Mouse (Mus musculus) lung, embryonic 16.5 days (tissue): ENCODE data around the gene Mcrip2. TPM values are rescaled to one million over a fixed set of nuclear protein-coding genes. Genes with fewer than 3 reads are reported as not detected.

Experiments
- ATAC-seq: fragments of 200-750 bp; cut with Nextera tagmentation; 2 replicates; pipeline ENCODE4 v1.8.0; 2017; ENCODE audit warnings: low read depth, mild to moderate bottlenecking, moderate library complexity
- H3K27ac ChIP-seq: fragments of 300-500 bp; sonication (generic); 2 replicates; pipeline ENCODE4 v1.5.1; 2014; ENCODE audit warnings: mild to moderate bottlenecking, control low read depth, low read length
- H3K27me3 ChIP-seq: fragments of 300-500 bp; sonication (generic); 2 replicates; pipeline ENCODE4 v1.6.1; 2014; ENCODE audit warnings: low read depth, low read length, mixed read lengths; ENCODE audit not compliant: control insufficient read depth, insufficient read depth
- H3K36me3 ChIP-seq: fragments of 300-500 bp; sonication (generic); 2 replicates; pipeline ENCODE4 v1.6.1; 2014; ENCODE audit warnings: low read length; ENCODE audit not compliant: control insufficient read depth, insufficient read depth
- H3K4me1 ChIP-seq: fragments of 300-500 bp; sonication (generic); replicated peaks from 2 replicates; pipeline ENCODE4 v1.6.1; 2014; ENCODE audit warnings: low read length, mixed read lengths; ENCODE audit not compliant: control insufficient read depth, insufficient read depth
- H3K4me2 ChIP-seq: fragments of 300-500 bp; sonication (generic); 2 replicates; pipeline ENCODE4 v1.6.1; 2014; ENCODE audit warnings: low read depth, low read length, control low read depth
- H3K4me3 ChIP-seq: fragments of 300-500 bp; sonication (generic); 2 replicates; pipeline ENCODE4 v1.5.1; 2014; ENCODE audit warnings: mild to moderate bottlenecking, low read length, control low read depth
- H3K9ac ChIP-seq: fragments of 300-500 bp; sonication (generic); 2 replicates; pipeline ENCODE4 v1.6.1; 2014; ENCODE audit warnings: low read length, control low read depth
- H3K9me3 ChIP-seq: fragments of 300-500 bp; sonication (generic); 2 replicates; pipeline ENCODE4 v1.6.1; 2016; ENCODE audit warnings: low read length; ENCODE audit not compliant: control insufficient read depth
- WGBS: fragments of 180-500 bp; shearing (Covaris S2); extraction: QIAGEN DNeasy Blood & Tissue Kit; methylation state at CpG from one replicate; pipeline ENCODE4 v1.1.7; 2014; 5-methylcytosine and 5-hydroxymethylcytosine counted together
- polyA plus RNA-seq: library from polyadenylated mRNA; unstranded; fragments of >200 nt; fragmentation: Nextera tagmentation; extraction: Ambion mirVana; gene quantifications from 2 replicates; pipeline ENCODE4 v1.2.1, GENCODE M21; 2015

Gene Mcrip2
- polyA plus RNA-seq, 1 experiment from 2014 or later: 21.6 TPM

DNA sequence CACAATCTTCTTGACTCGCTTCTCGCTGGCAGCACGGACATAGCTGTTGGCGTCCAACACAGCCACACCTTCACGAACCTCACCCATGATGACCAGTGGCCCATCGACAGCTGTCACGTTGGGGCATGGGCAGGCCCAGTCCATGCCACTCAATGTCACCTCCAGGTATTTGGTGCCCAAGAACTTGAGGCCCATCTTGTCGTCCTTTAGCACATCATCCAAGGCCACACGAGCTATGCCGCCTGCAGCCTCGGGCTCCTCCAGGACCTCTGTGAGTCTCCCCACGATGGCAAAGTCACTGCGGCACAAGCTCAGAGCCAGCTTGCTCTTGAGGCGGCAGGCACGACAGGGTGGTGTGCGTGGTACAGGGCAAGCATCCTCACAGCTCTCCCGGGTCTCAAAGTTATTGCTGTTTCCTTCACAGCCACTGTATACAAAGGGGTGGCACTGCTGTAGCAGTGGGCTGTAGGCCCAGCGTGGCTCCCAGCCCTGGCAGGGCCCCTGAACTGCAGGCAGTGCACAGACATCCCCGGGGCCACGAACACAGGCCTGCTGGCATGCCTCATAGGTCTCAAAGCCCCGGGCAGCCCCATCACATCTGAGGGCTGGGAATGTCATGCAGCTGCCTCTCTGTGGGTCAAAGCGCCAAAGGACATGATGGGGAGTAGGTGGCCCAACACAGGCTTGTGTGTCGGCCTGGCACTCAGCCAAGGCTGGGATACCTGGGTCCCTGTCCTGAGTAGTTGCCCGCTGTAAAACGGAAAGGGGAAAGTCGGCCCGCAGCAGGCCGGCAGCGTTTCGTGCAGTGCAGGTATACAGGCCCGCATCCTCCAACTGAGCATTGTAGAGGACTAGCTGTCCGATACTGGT is 9.4 kb upstream of the Mcrip2 start:
- Histone ChIP-seq H3K9me3 (no peaks in the 10 kb centered on the region), H3K27ac (no peak overlapping the region), H3K27me3 (no peaks in the 10 kb centered on the region), H3K4me2 (no peak overlapping the region), H3K36me3 (peaks cover 9% of the 10 kb centered on the region; the same call in 1 of the 2 replicates), H3K9ac (no peak overlapping the region), H3K4me3 (no peak overlapping the region), H3K4me1 (peaks cover 19% of the 10 kb centered on the region)
- WGBS: 92% methylated on average over 32 of the region's 32 CpGs
- ATAC-seq: no peak

DNA sequence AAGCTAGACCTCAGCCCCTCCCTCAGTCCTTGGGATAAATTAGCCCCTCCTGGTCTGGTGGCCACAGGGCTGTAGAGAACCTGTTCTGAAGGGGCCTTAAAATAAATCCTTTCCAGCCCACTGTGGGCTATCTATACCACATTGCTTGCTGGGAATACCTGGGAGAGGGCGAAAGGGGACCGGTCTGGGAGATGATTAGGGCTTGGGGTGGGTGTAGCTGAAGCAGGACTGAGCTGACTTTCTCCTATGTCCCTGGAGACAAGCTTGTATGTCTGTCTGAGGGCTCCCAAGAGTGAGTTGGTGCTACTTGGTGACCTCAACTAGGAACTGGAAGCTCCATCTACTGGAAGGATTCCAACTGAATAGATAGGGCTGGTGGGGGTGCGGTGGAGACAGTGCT is 8.5 kb upstream of the Mcrip2 start:
- Histone ChIP-seq H3K27ac (no peak overlapping the region), H3K4me3 (no peak overlapping the region), H3K9ac (no peak overlapping the region), H3K4me2 (no peak overlapping the region), H3K4me1 (peaks cover 19% of the 10 kb centered on the region), H3K36me3 (peaks cover 2% of the 10 kb centered on the region; the same call in 1 of the 2 replicates), H3K9me3 (no peaks in the 10 kb centered on the region), H3K27me3 (no peaks in the 10 kb centered on the region)
- WGBS: 85% methylated on average over 3 of the region's 3 CpGs
- no peak for ATAC-seq

DNA sequence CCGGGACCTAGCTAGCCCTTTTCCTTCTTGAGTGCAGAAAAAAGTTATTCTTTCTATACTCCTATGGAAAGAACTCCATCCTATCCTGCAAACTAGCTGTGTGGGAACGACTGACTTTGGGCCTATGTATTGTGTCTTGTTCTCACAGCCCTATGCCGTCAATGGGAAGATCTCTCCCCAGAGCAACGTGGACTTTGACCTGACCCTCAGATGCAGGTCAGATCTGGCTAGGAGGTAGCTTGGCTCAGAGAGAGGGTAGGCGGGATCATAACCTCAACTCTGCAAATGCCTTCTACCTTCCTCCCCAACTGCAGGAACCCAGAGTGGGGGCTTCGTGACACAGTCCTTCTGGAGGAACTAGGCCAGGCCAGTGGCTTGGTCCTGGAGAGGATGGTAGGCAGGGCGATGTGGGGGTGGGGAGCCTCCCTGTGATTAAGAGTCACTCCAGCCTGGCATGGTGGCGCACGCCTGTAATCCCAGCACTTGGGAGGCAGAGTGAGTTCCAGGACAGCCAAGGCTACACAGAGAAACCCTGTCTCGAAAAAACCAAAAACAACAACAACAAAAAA is 7.9 kb upstream of the Mcrip2 start:
- peaks cover 19% of the 10 kb centered on the region for H3K4me1 ChIP-seq
- peak overlapping the region; percentile 85 for H3K9ac ChIP-seq
- peak overlapping the region; percentile 91 for H3K4me2 ChIP-seq
- H3K27me3 ChIP-seq: no peaks in the 10 kb centered on the region
- H3K4me3 ChIP-seq: peak overlapping the region; percentile 87
- no peaks in the 10 kb centered on the region for H3K9me3 ChIP-seq
- no peak overlapping the region for H3K27ac ChIP-seq
- peaks cover 2% of the 10 kb centered on the region; the same call in 1 of the 2 replicates for H3K36me3 ChIP-seq
- 56% methylated on average over 10 of the region's 10 CpGs for WGBS
- no peak for ATAC-seq

DNA sequence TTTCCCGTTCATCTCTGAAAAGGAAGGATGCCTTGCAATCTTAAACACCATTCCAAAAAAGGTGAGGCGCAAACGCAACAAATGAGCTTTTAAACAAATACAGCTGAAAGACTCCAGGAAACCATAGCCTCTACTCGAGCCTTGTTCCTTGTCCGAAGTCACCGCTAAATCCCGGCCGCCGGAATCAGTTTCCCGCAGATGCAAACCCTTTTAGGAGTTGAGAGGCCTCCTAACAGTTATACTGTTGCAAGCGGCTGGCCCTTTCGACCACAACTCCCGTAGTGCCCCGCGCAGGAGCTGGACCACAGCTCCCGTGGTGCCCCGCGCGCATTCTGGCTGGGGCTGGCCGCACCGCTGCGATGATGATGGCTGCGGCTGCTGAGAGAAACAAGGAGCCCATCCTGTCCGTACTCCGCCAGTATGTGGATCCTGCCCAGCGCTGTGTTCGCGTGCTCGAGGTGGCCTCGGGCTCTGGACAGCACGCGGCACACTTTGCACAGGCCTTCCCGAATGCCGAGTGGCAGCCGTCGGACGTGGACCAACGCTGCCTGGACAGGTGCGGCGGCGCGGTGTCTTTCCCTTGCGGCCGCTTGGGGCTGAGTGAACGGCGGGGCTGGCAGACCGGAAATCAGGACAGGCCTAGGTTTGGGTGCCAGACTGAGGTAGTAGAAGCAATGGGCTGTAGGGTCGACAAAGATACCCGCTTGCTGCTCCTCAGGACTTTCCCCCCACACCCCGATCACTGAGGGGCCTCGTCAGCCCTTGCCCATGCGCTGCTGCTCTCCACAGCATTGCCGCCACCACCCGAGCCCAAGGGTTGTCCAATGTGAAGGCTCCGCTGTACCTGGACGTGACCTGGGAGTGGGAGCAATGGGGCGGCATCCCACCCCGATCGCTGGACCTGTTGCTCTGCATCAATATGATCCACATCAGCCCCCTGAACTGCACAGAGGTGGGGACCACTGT is 6.9 kb upstream of the Mcrip2 start:
- Histone ChIP-seq H3K4me3 (peak overlapping the region; percentile 87), H3K4me2 (peak overlapping the region; percentile 91), H3K9ac (peak overlapping the region; percentile 85), H3K27me3 (no peaks in the 10 kb centered on the region), H3K27ac (peak overlapping the region; percentile 92), H3K36me3 (peaks cover 2% of the 10 kb centered on the region; the same call in 1 of the 2 replicates), H3K9me3 (no peaks in the 10 kb centered on the region), H3K4me1 (peaks cover 19% of the 10 kb centered on the region)
- WGBS: under 1% methylated on average over 59 of the region's 59 CpGs
- ATAC-seq: peak; percentile 95

DNA sequence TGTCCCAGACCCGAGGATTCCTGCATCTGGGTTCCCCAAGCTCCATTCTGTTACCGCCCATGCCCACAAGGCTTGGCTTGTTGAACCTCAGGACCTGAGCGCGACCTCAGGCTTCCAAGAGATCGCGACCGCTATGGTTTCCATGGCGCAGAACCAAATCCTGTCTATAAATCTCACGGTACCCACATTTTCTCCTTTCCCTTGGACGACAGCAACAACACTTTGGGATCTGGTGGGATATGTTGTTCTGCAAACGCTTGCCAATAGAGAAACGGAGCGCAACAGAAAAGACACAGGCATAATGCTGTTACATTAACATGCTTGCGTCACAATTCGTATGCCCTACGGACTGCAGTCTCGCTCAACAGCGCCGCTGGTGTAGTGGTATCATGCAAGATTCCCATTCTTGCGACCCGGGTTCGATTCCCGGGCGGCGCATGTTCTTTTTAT is 6.2 kb upstream of the Mcrip2 start, which contains the start of gene Mettl26:
Gene Mettl26 (plus strand): TSS at position 354 of the 450 bp plus-strand sequence.
- ATAC-seq: peak; percentile 85
- H3K9me3 ChIP-seq: no peaks in the 10 kb centered on the region
- H3K27ac ChIP-seq: peak within 1 kb of the TSS; percentile 92
- peaks cover 2% of the 10 kb centered on the region; the same call in 1 of the 2 replicates for H3K36me3 ChIP-seq
- H3K9ac ChIP-seq: peak within 1 kb of the TSS; percentile 85
- H3K4me3 ChIP-seq: peak within 1 kb of the TSS; percentile 87
- peaks cover 19% of the 10 kb centered on the region for H3K4me1 ChIP-seq
- H3K4me2 ChIP-seq: peak within 1 kb of the TSS; percentile 91
- WGBS: under 1% methylated on average over 25 of the region's 25 CpGs
- no peaks in the 10 kb centered on the region for H3K27me3 ChIP-seq

DNA sequence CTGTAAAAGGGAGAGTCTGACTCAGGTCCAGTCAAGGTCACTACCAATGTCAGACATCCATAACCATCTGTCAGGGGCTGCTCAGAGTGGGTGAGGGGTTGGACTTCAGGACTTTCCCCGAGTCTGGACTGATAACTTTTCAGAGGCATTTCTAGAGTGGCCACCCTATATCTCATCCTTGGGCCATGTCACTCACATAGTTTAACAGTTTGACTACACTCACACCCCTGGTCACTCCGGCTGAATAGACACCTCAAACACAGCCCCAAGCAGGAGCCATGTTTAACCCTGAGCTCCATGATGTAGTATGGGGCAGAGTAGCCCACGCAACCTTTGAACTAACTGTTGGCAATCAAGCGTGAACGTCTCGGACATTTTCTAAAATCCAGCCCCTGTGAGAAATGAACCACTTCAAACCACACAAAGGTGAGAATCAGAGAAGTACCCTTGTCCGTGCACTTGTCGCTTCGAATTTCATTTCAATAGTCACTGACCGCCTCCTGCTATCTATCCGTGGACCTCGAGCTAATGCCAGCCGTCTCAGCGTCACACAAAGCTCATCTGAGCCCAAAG is 5.7 kb upstream of the Mcrip2 start:
- no peaks in the 10 kb centered on the region for H3K27me3 ChIP-seq
- H3K4me2 ChIP-seq: peak overlapping the region; percentile 91
- peak overlapping the region; percentile 87 for H3K4me3 ChIP-seq
- H3K27ac ChIP-seq: peak overlapping the region; percentile 92
- H3K9me3 ChIP-seq: no peaks in the 10 kb centered on the region
- peaks cover 19% of the 10 kb centered on the region for H3K4me1 ChIP-seq
- H3K36me3 ChIP-seq: no peaks in the 10 kb centered on the region; the same call in 1 of the 2 replicates
- ATAC-seq: no peak
- 4% methylated on average over 14 of the region's 14 CpGs for WGBS
- H3K9ac ChIP-seq: peak overlapping the region; percentile 85

DNA sequence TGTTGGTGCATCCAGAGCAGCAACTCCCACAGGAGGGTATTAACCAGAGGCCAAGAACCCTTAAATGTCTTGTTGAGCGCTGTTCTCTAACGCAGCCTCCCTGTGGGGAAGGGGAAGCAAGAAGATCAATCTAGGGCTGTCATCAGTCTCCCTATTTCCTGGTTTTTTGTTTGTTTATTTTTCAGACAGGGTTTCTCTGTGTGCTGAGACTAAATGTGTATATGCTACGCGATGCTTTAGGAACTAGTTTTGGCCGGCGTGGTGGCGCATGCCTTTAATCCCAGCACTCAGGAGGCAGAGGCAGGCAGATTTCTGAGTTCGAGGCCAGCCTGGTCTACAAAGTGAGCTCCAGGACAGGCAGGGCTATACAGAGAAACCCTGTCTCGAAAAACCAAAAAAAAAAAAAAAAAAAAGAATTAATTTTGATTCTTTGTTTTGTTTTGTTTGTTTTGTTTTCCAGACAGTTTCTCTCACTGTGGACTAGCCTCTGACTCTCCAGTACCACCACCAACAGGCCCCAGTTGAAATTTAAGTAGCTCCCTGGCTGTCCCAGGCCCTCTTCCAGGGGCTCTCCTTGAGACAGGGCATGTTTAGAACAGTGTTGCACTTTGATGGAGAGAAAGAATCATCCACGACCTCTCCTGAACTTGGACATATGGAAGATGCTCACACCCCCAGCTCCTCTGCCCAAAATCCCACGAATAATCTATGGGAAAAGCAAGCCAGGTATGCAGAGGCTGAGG is 5.0 kb upstream of the Mcrip2 start:
- Histone ChIP-seq H3K36me3 (no peaks in the 10 kb centered on the region; the same call in 1 of the 2 replicates), H3K4me1 (peaks cover 24% of the 10 kb centered on the region), H3K27me3 (no peaks in the 10 kb centered on the region), H3K9me3 (no peaks in the 10 kb centered on the region), H3K27ac (no peak overlapping the region), H3K4me2 (peak overlapping the region; percentile 91), H3K4me3 (peak overlapping the region; percentile 87; the same call in 1 of the 2 replicates), H3K9ac (peak overlapping the region; percentile 85; the same call in 1 of the 2 replicates)
- ATAC-seq: no peak
- WGBS: 68% methylated on average over 11 of the region's 11 CpGs

DNA sequence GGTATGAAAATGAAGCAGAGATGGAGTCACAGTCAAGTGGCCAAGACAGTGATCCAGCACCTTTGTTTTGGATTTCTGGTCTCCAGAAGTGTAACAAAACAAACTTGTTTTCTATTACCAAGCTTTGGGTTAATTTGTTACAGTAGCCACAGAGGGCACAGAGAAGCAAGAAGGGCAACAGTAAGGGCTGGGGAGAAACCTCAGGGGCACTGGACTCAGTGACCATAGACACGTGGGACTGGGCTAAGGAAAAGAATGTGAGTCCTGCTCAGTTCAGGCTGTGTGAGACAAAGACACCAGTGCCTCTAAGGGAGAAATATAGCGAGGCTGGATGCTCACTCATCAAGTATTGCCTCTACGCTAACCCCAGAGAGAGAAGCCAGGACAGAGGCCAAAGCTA is 4.1 kb upstream of the Mcrip2 start:
- ATAC-seq: no peak
- H3K9me3 ChIP-seq: no peaks in the 10 kb centered on the region
- 83% methylated on average over 3 of the region's 3 CpGs for WGBS
- H3K9ac ChIP-seq: no peak overlapping the region
- H3K36me3 ChIP-seq: no peaks in the 10 kb centered on the region
- no peaks in the 10 kb centered on the region for H3K27me3 ChIP-seq
- peaks cover 24% of the 10 kb centered on the region for H3K4me1 ChIP-seq
- H3K4me3 ChIP-seq: no peak overlapping the region
- H3K27ac ChIP-seq: no peak overlapping the region
- H3K4me2 ChIP-seq: no peak overlapping the region
